Mouse (Mus musculus): ENCODE results near the gene Sypl. TPM values are rescaled to one million over a fixed set of nuclear protein-coding genes. Genes with fewer than 3 reads are reported as not detected.
"Not testable (repeated sequence)": the region's sequence is repeated elsewhere in the genome, so short reads cannot be mapped to it uniquely, and the experiment has no call there.

Sypl gene
- polyA plus RNA-seq, 1 experiment from 2014 or later, result 42.4 TPM

GRCm38 (mm10) chr12:32982631-32983030 lies 28.9 kb downstream of the Sypl start:
- 67% methylated on average over 1 of the region's 1 CpGs for WGBS (ENCODE audit: insufficient replicate concordance)
- peaks cover 3% of the 10 kb centered on the region; the same call in 1 of the 2 replicates for H3K36me3 ChIP-seq
- H3K4me3 ChIP-seq (replicated peaks), result no peak overlapping the region

GRCm38 (mm10) chr12:32983081-32983480 lies 29.4 kb downstream of the Sypl start:
- 79% methylated on average over 1 of the region's 1 CpGs for WGBS (ENCODE audit: insufficient replicate concordance)
- no peak for DNase-seq

More at GRCm38 (mm10) chr12:32982631-32983030, 28.9 kb downstream of the Sypl start:
- Histone ChIP-seq H3K4me1 (replicated peaks) (no peaks in the 10 kb centered on the region), H3K9me3 (replicated peaks) (no peaks in the 10 kb centered on the region), H3K4me2 (no peak overlapping the region), H3K27me3 (no peaks in the 10 kb centered on the region), H3K9ac (no peak overlapping the region), H3K27ac (no peak overlapping the region)
- ATAC-seq (ENCODE audit: low read depth), result no peak
- no peak for DNase-seq

DNA sequence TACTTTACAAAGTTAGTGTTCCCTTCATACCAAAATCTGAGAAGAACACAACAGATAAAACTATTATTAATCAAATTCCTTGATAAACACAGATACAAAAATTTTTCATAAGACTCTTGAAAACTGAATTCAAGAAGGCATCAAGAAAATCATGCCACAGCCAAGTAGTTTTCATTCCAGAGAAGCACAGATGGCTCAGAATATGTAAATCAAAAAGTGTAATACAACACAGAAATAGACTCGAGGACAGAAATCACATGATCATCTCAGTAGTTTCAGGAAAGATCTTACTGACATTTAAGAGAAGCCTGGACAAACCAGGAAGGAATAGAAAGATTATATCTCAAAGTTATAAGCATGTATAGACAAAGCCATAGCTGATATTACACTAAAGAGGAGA lies 32.6 kb downstream of the Sypl start:
- H3K9me3 ChIP-seq (replicated peaks), result no peaks in the 10 kb centered on the region
- no peak for DNase-seq
- no peak overlapping the region for H3K9ac ChIP-seq
- H3K4me3 ChIP-seq (replicated peaks), result no peak overlapping the region
- H3K27ac ChIP-seq, result no peak overlapping the region
- no peaks in the 10 kb centered on the region for H3K36me3 ChIP-seq
- H3K4me2 ChIP-seq, result no peak overlapping the region
- 34% methylated on average over 1 of the region's 1 CpGs for WGBS (ENCODE audit: insufficient replicate concordance)
- H3K27me3 ChIP-seq, result no peaks in the 10 kb centered on the region
- ATAC-seq (ENCODE audit: low read depth), result no peak
- H3K4me1 ChIP-seq (replicated peaks), result no peaks in the 10 kb centered on the region

More at GRCm38 (mm10) chr12:32983081-32983480, 29.4 kb downstream of the Sypl start:
- no peak overlapping the region for H3K4me3 ChIP-seq (replicated peaks)
- H3K36me3 ChIP-seq, result peaks cover 3% of the 10 kb centered on the region; the same call in 1 of the 2 replicates
- no peak overlapping the region for H3K4me2 ChIP-seq
- H3K9me3 ChIP-seq (replicated peaks), result no peaks in the 10 kb centered on the region
- H3K27me3 ChIP-seq, result no peaks in the 10 kb centered on the region
- no peak overlapping the region for H3K9ac ChIP-seq
- H3K4me1 ChIP-seq (replicated peaks), result no peaks in the 10 kb centered on the region
- no peak overlapping the region for H3K27ac ChIP-seq
- ATAC-seq (ENCODE audit: low read depth), result no peak

DNA sequence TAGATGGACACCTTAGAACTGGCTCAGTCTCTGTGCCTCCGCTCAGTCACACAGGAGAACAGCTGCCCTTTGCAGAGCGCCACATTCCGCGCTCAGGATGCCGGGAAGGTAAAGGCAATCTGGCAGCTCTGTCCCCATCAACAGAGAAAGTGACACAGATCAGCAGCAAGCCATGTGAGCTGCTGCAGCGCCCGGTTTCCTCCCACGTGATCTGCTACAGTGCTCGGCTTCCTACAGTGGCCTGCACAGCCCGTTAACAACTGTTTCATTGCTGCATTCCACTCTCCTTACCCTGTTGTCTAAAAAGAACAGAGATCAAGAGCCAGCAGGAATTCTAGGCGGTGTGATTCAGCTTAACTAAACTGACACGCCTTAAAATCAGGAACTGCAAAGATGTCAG lies 36.0 kb downstream of the Sypl start:
- Histone ChIP-seq H3K4me3 (replicated peaks) (no peak overlapping the region), H3K36me3 (no peaks in the 10 kb centered on the region), H3K27me3 (no peaks in the 10 kb centered on the region), H3K27ac (no peak overlapping the region), H3K4me1 (replicated peaks) (no peaks in the 10 kb centered on the region), H3K9me3 (replicated peaks) (no peaks in the 10 kb centered on the region), H3K4me2 (no peak overlapping the region), H3K9ac (no peak overlapping the region)
- DNase-seq (no peak), ATAC-seq (ENCODE audit: low read depth) (no peak)
- WGBS (ENCODE audit: insufficient replicate concordance), result 48% methylated on average over 12 of the region's 12 CpGs

- H3K4me1 ChIP-seq (replicated peaks), result no peaks in the 10 kb centered on the region
- no peak overlapping the region for H3K9ac ChIP-seq
- no peaks in the 10 kb centered on the region for H3K9me3 ChIP-seq (replicated peaks)
- no peak for ATAC-seq (ENCODE audit: low read depth)
- H3K36me3 ChIP-seq, result no peaks in the 10 kb centered on the region
- DNase-seq, result no peak
- H3K27ac ChIP-seq, result no peak overlapping the region
- no peak overlapping the region for H3K4me2 ChIP-seq
- H3K4me3 ChIP-seq (replicated peaks), result no peak overlapping the region
- H3K27me3 ChIP-seq, result no peaks in the 10 kb centered on the region
- 61% methylated on average over 5 of the region's 5 CpGs for WGBS (ENCODE audit: insufficient replicate concordance)
Observed at GRCm38 (mm10) chr12:32994081-32994480, 40.4 kb downstream of the Sypl start.

GRCm38 (mm10) chr12:32995081-32995834 lies 41.6 kb downstream of the Sypl start:
- no peak overlapping the region for H3K9ac ChIP-seq
- H3K9me3 ChIP-seq (replicated peaks), result no peaks in the 10 kb centered on the region
- no peak for ATAC-seq (ENCODE audit: low read depth)
- no peaks in the 10 kb centered on the region for H3K27me3 ChIP-seq
- no peaks in the 10 kb centered on the region for H3K36me3 ChIP-seq
- no peak overlapping the region for H3K4me3 ChIP-seq (replicated peaks)
- no peak for DNase-seq
- H3K27ac ChIP-seq, result no peak overlapping the region
- H3K4me2 ChIP-seq, result no peak overlapping the region
- no peaks in the 10 kb centered on the region for H3K4me1 ChIP-seq (replicated peaks)
- WGBS (ENCODE audit: insufficient replicate concordance), result 55% methylated on average over 4 of the region's 4 CpGs

DNA sequence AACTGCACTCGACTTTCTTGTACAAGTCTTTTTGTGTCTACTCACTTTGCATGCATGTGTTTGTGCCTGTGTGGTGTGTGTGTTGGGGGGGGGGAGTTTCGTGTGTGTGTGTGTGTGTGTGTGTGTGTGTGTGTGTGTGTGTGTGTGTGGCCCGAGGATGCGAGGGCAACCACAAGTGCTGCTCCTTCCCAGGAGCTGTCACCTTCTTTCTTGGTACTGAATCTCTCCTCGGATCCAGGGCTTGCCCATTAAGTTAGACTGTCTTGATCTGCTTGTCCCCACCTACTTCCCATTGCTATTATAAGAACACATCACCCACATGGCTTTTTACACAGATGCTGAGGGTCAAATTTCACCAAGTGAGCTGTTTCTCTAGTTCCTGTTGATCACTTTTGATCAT lies 45.1 kb downstream of the Sypl start:
- no peak for DNase-seq
- 42% methylated on average over 5 of the region's 5 CpGs for WGBS (ENCODE audit: insufficient replicate concordance)
- H3K4me3 ChIP-seq (replicated peaks), result no peak overlapping the region

DNA sequence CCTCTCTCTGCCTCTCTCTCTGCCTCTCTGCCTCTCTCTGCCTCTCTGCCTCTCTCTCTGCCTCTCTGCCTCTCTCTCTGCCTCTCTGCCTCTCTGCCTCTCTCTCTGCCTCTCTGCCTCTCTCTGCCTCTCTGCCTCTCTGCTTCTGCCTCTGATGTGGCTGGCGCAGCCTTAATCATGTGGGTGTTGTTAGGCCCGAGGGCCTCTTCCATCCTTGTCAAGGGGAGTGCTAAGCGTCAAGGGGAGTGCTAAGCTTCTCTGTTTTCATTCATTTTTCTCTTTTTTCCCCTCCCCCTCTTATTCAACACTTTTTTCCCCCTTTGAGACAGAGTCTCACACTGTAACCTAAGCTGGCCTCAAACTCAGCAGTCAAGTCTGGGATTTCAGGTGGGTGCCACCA lies 46.1 kb downstream of the Sypl start:
- H3K27me3 ChIP-seq; H3K4me1 ChIP-seq (replicated peaks); H3K9ac ChIP-seq; H3K27ac ChIP-seq; DNase-seq; ATAC-seq (ENCODE audit: low read depth); H3K9me3 ChIP-seq (replicated peaks); H3K36me3 ChIP-seq; H3K4me3 ChIP-seq (replicated peaks); H3K4me2 ChIP-seq: not testable (repeated sequence)
- WGBS (ENCODE audit: insufficient replicate concordance), result 43% methylated on average over 3 of the region's 3 CpGs

More for the DNA sequence above, 45.1 kb downstream of the Sypl start:
- no peaks in the 10 kb centered on the region for H3K36me3 ChIP-seq
- H3K27me3 ChIP-seq, result no peaks in the 10 kb centered on the region
- no peak overlapping the region for H3K4me2 ChIP-seq
- H3K9me3 ChIP-seq (replicated peaks), result no peaks in the 10 kb centered on the region
- H3K27ac ChIP-seq, result no peak overlapping the region
- no peak for ATAC-seq (ENCODE audit: low read depth)
- no peaks in the 10 kb centered on the region for H3K4me1 ChIP-seq (replicated peaks)
- H3K9ac ChIP-seq, result no peak overlapping the region

- Histone ChIP-seq H3K9me3 (replicated peaks) (no peaks in the 10 kb centered on the region), H3K4me2 (no peak overlapping the region), H3K27ac (no peak overlapping the region), H3K4me3 (replicated peaks) (no peak overlapping the region), H3K27me3 (no peaks in the 10 kb centered on the region), H3K4me1 (replicated peaks) (no peaks in the 10 kb centered on the region), H3K36me3 (no peaks in the 10 kb centered on the region), H3K9ac (no peak overlapping the region)
- ATAC-seq (ENCODE audit: low read depth) (no peak), DNase-seq (no peak)
- 57% methylated on average over 4 of the region's 4 CpGs for WGBS (ENCODE audit: insufficient replicate concordance)
Observed at GRCm38 (mm10) chr12:33000402-33000801, 46.7 kb downstream of the Sypl start.

DNA sequence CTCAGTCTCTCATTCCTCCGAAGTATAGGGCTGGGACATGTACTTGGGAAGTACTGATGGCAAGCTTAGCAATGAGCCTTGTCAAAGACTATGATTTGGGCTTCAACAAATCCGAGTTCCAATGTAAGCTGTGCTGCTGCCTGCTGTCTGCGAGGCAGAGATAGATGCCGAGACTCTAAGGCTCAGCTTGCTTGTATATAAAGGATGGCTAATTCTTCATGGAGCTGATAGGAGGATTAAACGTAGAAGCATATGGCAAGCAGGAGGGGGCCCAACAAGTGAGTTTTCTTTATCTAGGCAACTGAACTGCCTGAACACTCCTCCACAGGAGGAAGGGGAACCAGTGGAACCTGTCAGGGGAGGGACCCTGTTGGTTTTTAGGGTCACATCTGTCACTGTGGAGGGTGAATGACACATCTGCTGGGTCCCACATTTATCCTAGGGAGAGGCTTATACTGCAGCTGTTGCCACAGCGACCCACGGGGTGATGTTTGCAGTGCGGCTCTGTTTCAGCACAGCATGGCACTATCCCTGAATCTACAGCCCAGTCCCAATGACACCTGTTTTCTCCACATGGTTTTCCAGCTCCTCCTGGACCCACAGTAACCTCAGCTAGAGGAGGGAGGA lies 49.8 kb downstream of the Sypl start:
- H3K9me3 ChIP-seq (replicated peaks), result no peaks in the 10 kb centered on the region
- WGBS (ENCODE audit: insufficient replicate concordance), result 52% methylated on average over 8 of the region's 8 CpGs
- H3K27me3 ChIP-seq, result no peaks in the 10 kb centered on the region
- H3K9ac ChIP-seq, result no peak overlapping the region
- ATAC-seq (ENCODE audit: low read depth) (no peak), DNase-seq (no peak)
- no peak overlapping the region for H3K4me2 ChIP-seq
- H3K27ac ChIP-seq, result no peak overlapping the region
- H3K4me1 ChIP-seq (replicated peaks), result peaks cover 2% of the 10 kb centered on the region
- no peaks in the 10 kb centered on the region for H3K36me3 ChIP-seq
- no peak overlapping the region for H3K4me3 ChIP-seq (replicated peaks)

DNA sequence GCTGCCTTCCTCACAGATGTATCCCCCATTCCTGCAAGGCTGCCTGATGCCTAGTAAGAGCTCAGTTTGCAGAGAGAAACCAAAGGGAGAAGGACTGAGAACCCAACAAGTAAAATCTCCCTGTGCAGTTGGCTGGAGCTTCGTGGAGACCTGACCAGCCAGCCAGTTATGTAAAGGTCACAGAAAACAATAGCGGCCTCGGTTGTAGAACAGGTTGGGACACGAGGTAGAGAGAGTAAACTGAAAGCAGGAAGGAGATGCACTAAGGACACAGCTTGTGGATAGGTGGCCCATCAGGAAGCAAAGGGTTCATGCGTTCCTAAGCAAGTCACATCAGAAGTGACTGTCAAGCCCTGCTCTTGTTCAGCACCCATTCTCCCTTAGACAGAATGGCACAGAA lies 52.2 kb downstream of the Sypl start:
- H3K9ac ChIP-seq, result no peak overlapping the region
- H3K27ac ChIP-seq, result no peak overlapping the region
- H3K4me2 ChIP-seq, result no peak overlapping the region
- H3K4me1 ChIP-seq (replicated peaks), result peaks cover 5% of the 10 kb centered on the region
- H3K36me3 ChIP-seq, result no peaks in the 10 kb centered on the region
- H3K4me3 ChIP-seq (replicated peaks), result no peak overlapping the region
- DNase-seq (no peak), ATAC-seq (ENCODE audit: low read depth) (no peak)
- no peaks in the 10 kb centered on the region for H3K9me3 ChIP-seq (replicated peaks)
- 54% methylated on average over 5 of the region's 5 CpGs for WGBS (ENCODE audit: insufficient replicate concordance)
- H3K27me3 ChIP-seq, result no peaks in the 10 kb centered on the region

GRCm38 (mm10) chr12:33007176-33007575 lies 53.5 kb downstream of the Sypl start:
- Histone ChIP-seq H3K4me3 (replicated peaks) (no peak overlapping the region), H3K9me3 (replicated peaks) (no peaks in the 10 kb centered on the region), H3K4me1 (replicated peaks) (peaks cover 5% of the 10 kb centered on the region), H3K27ac (no peak overlapping the region), H3K4me2 (no peak overlapping the region), H3K9ac (no peak overlapping the region), H3K27me3 (no peaks in the 10 kb centered on the region), H3K36me3 (no peaks in the 10 kb centered on the region)
- WGBS (ENCODE audit: insufficient replicate concordance), result 64% methylated on average over 2 of the region's 2 CpGs
- ATAC-seq (ENCODE audit: low read depth) (no peak), DNase-seq (no peak)

Measured in liver, embryonic 13.5 days (tissue).